Mouse (Mus musculus): ENCODE measurements at regions not wholly inside any gene's neighbourhood (a gene's known extent, or its start where the extent isn't known, plus 50 kb on each side); places are given as distances from the start of the nearest gene placed in this dataset.

- peak; percentile 58 for DNase-seq (ENCODE audit: low read depth, low spot score)
Measured at GRCm38 (mm10) chr9:71358961-71359360, 126.8 kb downstream of the Polr2m start.

GRCm38 (mm10) chr9:71355721-71356120, 130.0 kb downstream of the Polr2m start:
- no peak for DNase-seq (ENCODE audit: low read depth, low spot score)
